Comparison of ENCODE assay signal across 8 mouse cellular contexts in genomic region chr11:117057451-117057850, GRCm38 (mm10). TPM values are rescaled to one million over a fixed set of nuclear protein-coding genes. Genes with fewer than 3 reads are reported as not detected.
A peak's percentile ranks its signal among the peaks of the same experiment; 100 is the strongest.
DNase-seq lines count a peak whose midpoint lies in the region; ATAC-seq lines count a peak whose summit lies in the region.

No protein-coding gene starts in this region.

- H3K4me3 ChIP-seq in kidney, embryonic 15.5 days (replicated peaks) = no peak overlapping the region
- peak overlapping the region; percentile 12; the same call in 1 of the 2 replicates for H3K4me3 ChIP-seq in forebrain, embryonic 10.5 days
- no peak overlapping the region for H3K4me3 ChIP-seq in midbrain, embryonic 16.5 days (ENCODE audit: low read depth, low read length)

- H3K9me3 ChIP-seq in kidney, embryonic 15.5 days (replicated peaks) = no peaks in the 10 kb centered on the region
- no peaks in the 10 kb centered on the region for H3K9me3 ChIP-seq in forebrain, embryonic 10.5 days
- no peaks in the 10 kb centered on the region for H3K9me3 ChIP-seq in midbrain, embryonic 16.5 days (replicated peaks; ENCODE audit: control insufficient read depth, low read length, poor library complexity, severe bottlenecking)

- DNase-seq in kidney, adult 18-20 months = peak; percentile 38
- peak; percentile 79 for DNase-seq in ZHBTc4 (ENCODE audit: low read depth, low spot score)
- DNase-seq in forebrain, embryonic 10.5 days (ENCODE audit: extremely low spot score, low spot score) = peak; percentile 61
- DNase-seq in kidney, postnatal 36 days = peak; percentile 29 to 68
- no peak for DNase-seq in urinary bladder, postnatal 4 days (ENCODE audit: low spot score in 2 of 2)
- DNase-seq in spleen, postnatal 4 days (ENCODE audit: low spot score in 2 of 2) = no peak

- peaks cover 13% of the 10 kb centered on the region for H3K4me1 ChIP-seq in kidney, embryonic 15.5 days
- peaks cover 28% of the 10 kb centered on the region for H3K4me1 ChIP-seq in forebrain, embryonic 10.5 days
- H3K4me1 ChIP-seq in midbrain, embryonic 16.5 days (ENCODE audit: control insufficient read depth, insufficient read depth, low read length) = peaks cover 16% of the 10 kb centered on the region

- no peak overlapping the region for H3K4me2 ChIP-seq in kidney, embryonic 15.5 days
- no peak overlapping the region for H3K4me2 ChIP-seq in midbrain, embryonic 16.5 days (ENCODE audit: low read length)

- no peaks in the 10 kb centered on the region for H3K36me3 ChIP-seq in kidney, embryonic 15.5 days
- no peaks in the 10 kb centered on the region for H3K36me3 ChIP-seq in forebrain, embryonic 10.5 days (replicated peaks)
- no peaks in the 10 kb centered on the region for H3K36me3 ChIP-seq in midbrain, embryonic 16.5 days (ENCODE audit: control insufficient read depth, insufficient read depth, low read length)

- 0 out of 2 replicates have a peak, but pooled peaks cover 2% of the 10 kb centered on the region for H3K27me3 ChIP-seq in kidney, embryonic 15.5 days
- peaks cover 26% of the 10 kb centered on the region for H3K27me3 ChIP-seq in forebrain, embryonic 10.5 days (ENCODE audit: poor library complexity, severe bottlenecking)
- H3K27me3 ChIP-seq in midbrain, embryonic 16.5 days (ENCODE audit: control insufficient read depth, insufficient read depth, low read depth, low read length) = no peaks in the 10 kb centered on the region

- 36% methylated on average over 7 of the region's 7 CpGs for WGBS in kidney, embryonic 15.5 days
- 38% methylated on average over 7 of the region's 7 CpGs for WGBS in forebrain, embryonic 10.5 days
- WGBS in midbrain, embryonic 16.5 days = 32% methylated on average over 7 of the region's 7 CpGs

- ATAC-seq in kidney, embryonic 15.5 days (replicated peaks; ENCODE audit: low FRiP score) = no peak
- peak; percentile 44 for ATAC-seq in midbrain, embryonic 16.5 days

- no peak overlapping the region for H3K9ac ChIP-seq in kidney, embryonic 15.5 days
- peak overlapping the region; percentile 58 for H3K9ac ChIP-seq in midbrain, embryonic 16.5 days (ENCODE audit: low read depth, low read length)

- no peak overlapping the region for H3K27ac ChIP-seq in kidney, embryonic 15.5 days
- peak overlapping the region; percentile 79 for H3K27ac ChIP-seq in forebrain, embryonic 10.5 days
- H3K27ac ChIP-seq in midbrain, embryonic 16.5 days (ENCODE audit: low read length) = peak overlapping the region; percentile 59; the same call in 1 of the 2 replicates

RNA-seq across cellular contexts. Expression of gene Sec14l1, which starts 57.5 kb away (rescaled TPM):
- 66.5 and 69.0 TPM in 2 replicates for polyA plus RNA-seq in kidney, embryonic 15.5 days (2015; fragmentation: Nextera tagmentation; extraction: Ambion mirVana)
- 44.3 and 46.7 TPM in 2 replicates for polyA plus RNA-seq in forebrain, embryonic 10.5 days (2016; fragmentation: Nextera tagmentation; extraction: Ambion mirVana)
- 60.7 and 63.4 TPM in 2 replicates for polyA plus RNA-seq in midbrain, embryonic 16.5 days (2015; fragmentation: Nextera tagmentation; extraction: Ambion mirVana)

Comparison
In these comparisons a context has a peak if more than half of its experiments do, and no peak if none do; other contexts are left out.
1. DNase-seq: peak in kidney, adult 18-20 months (single experiment), ZHBTc4 (single experiment), forebrain, embryonic 10.5 days (single experiment) and kidney, postnatal 36 days (2 of 2); none in urinary bladder, postnatal 4 days (0 of 2) and spleen, postnatal 4 days (0 of 2).